Mouse (Mus musculus) urinary bladder, adult 2 months (tissue): ENCODE measurements around the gene 9130019O22Rik. TPM values are rescaled to one million over a fixed set of nuclear protein-coding genes. Genes with fewer than 3 reads are reported as not detected.

ENCODE experiments used
- DNase-seq: peaks from one replicate; pipeline ENCODE4 v3.0.0; 2022; ENCODE audit warnings: low spot score
- polyA plus RNA-seq: library from polyadenylated mRNA; depleted of rRNA; stranded (reverse); fragments of >200 nt; gene quantifications from 2 replicates; pipeline ENCODE4 v1.2.3, GENCODE M21; 2012; rRNA removed

9130019O22Rik gene
- polyA plus RNA-seq, 1 experiment: 3.7 TPM

GRCm38 (mm10) chr7:127341356-127341755, 45.6 kb downstream of the 9130019O22Rik start:
- DNase-seq: no peak

GRCm38 (mm10) chr7:127337636-127338035, 49.3 kb downstream of the 9130019O22Rik start:
- no peak for DNase-seq

- DNase-seq: no peak
These were observed 51.4 kb downstream of the 9130019O22Rik start for GRCm38 (mm10) chr7:127335604-127336003.

GRCm38 (mm10) chr7:127333240-127333639, 53.7 kb downstream of the 9130019O22Rik start:
- no peak for DNase-seq

Other genes with a start within 250 kb of the 9130019O22Rik start
- 1.2 and 1.9 TPM in 2 replicates for gene Spn, start 249.3 kb downstream of the 9130019O22Rik start, polyA plus RNA-seq
- gene Cd2bp2, start 191.1 kb downstream of the 9130019O22Rik start, polyA plus RNA-seq: 66.2 and 68.8 TPM in 2 replicates
- 23.0 and 30.1 TPM in 2 replicates for gene Tbc1d10b, start 178.7 kb downstream of the 9130019O22Rik start, polyA plus RNA-seq
- 1.2 and 2.1 TPM in 2 replicates for gene Mylpf, start 178.3 kb downstream of the 9130019O22Rik start, polyA plus RNA-seq
- gene Zfp553, start 154.1 kb downstream of the 9130019O22Rik start, polyA plus RNA-seq: 10.0 and 10.5 TPM in 2 replicates
- gene Sept1, start 154.0 kb downstream of the 9130019O22Rik start, polyA plus RNA-seq: 19.4 and 22.0 TPM in 2 replicates
- 49.8 and 54.0 TPM in 2 replicates for gene Zfp771, start 142.9 kb downstream of the 9130019O22Rik start, polyA plus RNA-seq
- 19.2 and 24.9 TPM in 2 replicates for gene Dctpp1, start 126.5 kb downstream of the 9130019O22Rik start, polyA plus RNA-seq
- gene Sephs2, start 113.1 kb downstream of the 9130019O22Rik start, polyA plus RNA-seq: 19.8 and 21.1 TPM in 2 replicates
- 3.4 and 3.5 TPM in 2 replicates for gene Itgal, start 90.9 kb downstream of the 9130019O22Rik start, polyA plus RNA-seq
- 16.9 and 19.8 TPM in 2 replicates for gene Zfp768, start 41.6 kb downstream of the 9130019O22Rik start, polyA plus RNA-seq
- 7.5 and 9.0 TPM in 2 replicates for gene Zfp747, start 11.1 kb downstream of the 9130019O22Rik start, polyA plus RNA-seq
- 6.2 and 6.8 TPM in 2 replicates for gene E430018J23Rik, start 6.5 kb upstream of the 9130019O22Rik start, polyA plus RNA-seq
- 7.8 and 9.7 TPM in 2 replicates for gene Zfp764, start 19.7 kb upstream of the 9130019O22Rik start, polyA plus RNA-seq
- 19.5 and 20.2 TPM in 2 replicates for gene Zfp688, start 34.9 kb upstream of the 9130019O22Rik start, polyA plus RNA-seq
- gene Zfp689, start 62.0 kb upstream of the 9130019O22Rik start, polyA plus RNA-seq: 3.1 and 3.7 TPM in 2 replicates
- gene Prr14, start 72.4 kb upstream of the 9130019O22Rik start, polyA plus RNA-seq: 69.2 and 79.9 TPM in 2 replicates
- gene Fbrs, start 92.0 kb upstream of the 9130019O22Rik start, polyA plus RNA-seq: 12.4 and 30.8 TPM in 2 replicates
- gene Srcap, start 124.8 kb upstream of the 9130019O22Rik start, polyA plus RNA-seq: 5.7 and 13.8 TPM in 2 replicates
- gene Gm42715, start 132.4 kb upstream of the 9130019O22Rik start, polyA plus RNA-seq: 19.3 and 25.2 TPM in 2 replicates
- gene Tmem265, start 174.2 kb upstream of the 9130019O22Rik start, polyA plus RNA-seq: 2.1 TPM in 1 of 2 replicates, not detected in the other
- gene Phkg2, start 186.2 kb upstream of the 9130019O22Rik start, polyA plus RNA-seq: 72.2 and 75.4 TPM in 2 replicates
- 7.0 and 7.4 TPM in 2 replicates for gene Ccdc189, start 201.4 kb upstream of the 9130019O22Rik start, polyA plus RNA-seq
- 39.7 and 41.8 TPM in 2 replicates for gene Rnf40, start 201.6 kb upstream of the 9130019O22Rik start, polyA plus RNA-seq
- gene Zfp629, start 228.6 kb upstream of the 9130019O22Rik start, polyA plus RNA-seq: 10.7 and 12.8 TPM in 2 replicates